Mouse (Mus musculus) B cell, adult (primary cell): ENCODE measurements around the gene Zfp113. TPM values are rescaled to one million over a fixed set of nuclear protein-coding genes. Genes with fewer than 3 reads are reported as not detected.

Experiments
- total RNA-seq: library from RNA; stranded (reverse); gene quantifications from 4 replicates; pipeline ENCODE4 v1.2.4, GENCODE M21; 2023; ENCODE audit not compliant: inconsistent age

Gene Zfp113
- total RNA-seq: 8.8 to 11.8 TPM (median 10.7 TPM) in 4 replicates

DNA sequence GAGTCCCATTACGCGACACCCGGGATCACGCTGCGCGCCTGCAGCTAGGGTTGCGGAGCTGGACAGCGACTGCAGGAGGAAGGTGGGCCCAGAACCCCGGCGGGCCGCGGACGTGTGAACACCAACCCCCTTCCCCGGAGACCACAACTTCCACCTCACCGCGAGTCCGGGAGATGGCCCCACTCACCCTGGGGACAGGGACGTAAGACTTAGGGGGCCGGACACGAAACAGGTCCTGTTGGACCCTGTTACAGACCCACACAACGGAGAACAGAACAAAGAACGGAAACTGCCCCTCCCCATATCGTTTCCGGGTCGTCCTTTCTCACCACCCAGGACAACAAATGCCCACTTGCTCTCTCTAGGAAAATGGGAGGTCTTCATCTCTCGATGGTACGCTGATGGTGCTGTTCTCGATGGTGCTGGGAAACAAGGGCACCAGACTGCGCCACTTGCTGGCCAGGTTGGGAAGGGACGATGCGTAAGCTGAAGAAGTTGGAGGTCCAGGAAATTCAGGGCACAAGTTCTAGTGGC is at the start of gene Zfp113:
Gene Zfp113, minus strand, starts transcription at position 302 of the 534 bp plus-strand sequence.

GRCm38 (mm10) chr5:138193771-138194727 is 38.5 kb upstream of the Zfp113 start, which contains the start of gene Mblac1:
TSS of gene Mblac1 (plus strand) at chr5:138194314.

DNA sequence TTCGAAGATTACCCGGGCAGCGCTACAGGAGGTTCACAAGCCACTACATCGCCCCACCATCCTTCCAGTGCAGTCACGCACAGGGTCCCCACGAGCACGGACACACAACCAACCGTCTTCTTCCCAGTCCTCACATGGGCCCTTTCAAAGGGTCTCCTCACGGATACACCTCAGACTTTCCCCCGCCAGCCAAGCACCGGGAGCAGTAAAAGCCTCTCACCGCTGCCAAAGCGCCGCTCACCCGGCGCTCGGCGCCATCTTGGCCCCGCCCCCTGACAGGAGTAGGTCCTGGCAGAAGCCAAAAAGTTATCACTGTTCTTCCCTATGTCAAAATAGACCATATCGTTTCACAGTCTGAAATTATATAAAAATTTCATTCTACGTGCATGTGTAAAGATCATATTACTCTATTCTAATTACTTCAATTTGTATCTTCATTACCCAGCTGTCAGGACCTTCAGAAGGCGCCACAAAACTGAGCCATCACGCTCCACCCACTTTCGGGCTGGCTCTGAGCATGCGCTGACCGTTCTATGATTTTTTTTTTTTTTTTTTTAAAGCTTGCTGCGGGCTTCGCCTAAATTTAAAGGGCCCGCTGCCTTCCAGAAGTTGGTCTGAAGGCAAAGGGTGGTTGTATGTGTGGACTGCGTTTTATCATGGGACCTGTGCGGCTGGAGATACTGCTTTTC is 31.6 kb upstream of the Zfp113 start, which contains the start of the genes Taf6 and Cnpy4:
Gene Taf6, minus strand, starts transcription at position 502 of the 689 bp plus-strand sequence.
Gene Cnpy4, plus strand, starts transcription at position 536 of the 689 bp plus-strand sequence.

DNA sequence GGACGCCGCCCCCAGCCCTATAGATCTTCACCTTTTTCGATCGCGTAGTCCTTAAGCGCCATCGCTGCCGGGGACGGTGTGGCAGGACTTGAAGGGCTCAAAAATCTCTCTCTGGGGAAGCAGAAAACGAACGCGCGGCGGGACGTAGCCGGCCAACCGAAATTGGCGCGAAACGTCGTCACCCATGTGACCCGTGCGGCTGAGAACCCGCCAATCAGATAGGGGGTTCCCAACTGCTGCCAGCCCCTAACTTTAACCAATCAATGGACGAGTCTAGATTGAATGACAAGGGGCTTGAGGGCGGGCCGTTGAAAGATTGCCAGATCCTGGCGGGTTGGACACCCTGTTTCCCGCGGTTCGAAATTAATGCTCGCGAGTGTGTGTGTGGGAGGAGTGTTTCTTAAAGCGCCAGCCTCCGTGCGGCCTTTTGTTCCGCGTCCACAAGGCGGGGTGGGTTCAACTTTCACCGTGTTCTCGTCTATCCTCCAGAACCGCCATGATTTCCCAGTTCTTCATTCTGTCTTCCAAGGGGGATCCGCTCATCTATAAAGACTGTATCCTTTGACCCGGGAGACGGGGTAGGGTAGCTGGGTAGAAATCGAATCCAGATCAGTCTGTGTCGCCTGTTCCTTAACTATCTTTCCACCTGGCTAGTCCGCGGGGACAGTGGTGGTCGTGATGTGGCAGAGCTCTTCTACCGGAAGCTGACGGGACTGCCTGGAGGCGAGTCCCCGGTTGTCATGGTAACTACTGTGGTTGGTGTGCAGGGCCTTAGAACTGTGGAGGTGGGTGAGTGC is 16.3 kb upstream of the Zfp113 start, which contains the start of the genes Ap4m1 and Mcm7:
Gene Ap4m1, plus strand, starts transcription at position 308 of the 797 bp plus-strand sequence.
Gene Mcm7, minus strand, starts transcription at position 728 of the 797 bp plus-strand sequence.

DNA sequence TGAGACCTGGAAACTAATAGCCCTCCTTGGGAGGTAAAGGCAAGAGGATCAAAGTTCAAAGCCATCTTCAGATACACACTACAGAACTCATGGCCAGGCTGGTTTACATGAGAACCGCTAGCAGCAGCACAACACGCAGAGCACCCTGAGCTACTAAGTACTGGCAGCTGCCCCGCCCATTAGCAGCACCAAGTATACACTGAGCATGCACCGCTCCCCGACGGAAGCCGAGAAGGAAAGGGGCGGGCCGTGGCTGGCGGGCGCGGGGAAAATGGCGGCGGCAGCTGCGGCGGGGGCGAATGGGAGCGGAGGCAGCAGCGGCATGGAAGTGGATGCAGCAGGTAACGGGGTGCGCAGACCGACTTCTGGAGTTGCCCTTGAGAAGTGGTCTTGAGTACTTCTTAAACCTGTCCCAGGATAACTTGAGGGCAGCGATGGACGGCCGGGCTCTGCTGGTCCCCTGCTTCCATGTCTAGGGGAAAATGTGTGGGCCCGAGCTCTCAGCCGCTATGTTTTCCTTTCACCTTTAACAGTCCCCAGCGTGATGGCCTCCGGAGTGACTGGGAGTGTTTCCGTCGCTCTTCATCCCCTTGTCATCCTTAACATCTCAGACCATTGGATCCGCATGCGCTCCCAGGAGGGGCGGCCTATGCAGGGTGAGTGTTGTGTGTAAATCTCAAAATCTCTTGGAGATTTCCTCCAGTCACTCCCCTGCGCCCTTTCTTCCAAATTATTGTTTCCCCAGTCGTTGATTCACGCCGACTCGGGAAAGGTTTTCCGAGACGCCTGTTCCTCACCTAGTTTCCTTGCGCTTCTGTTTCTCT is 5.5 kb upstream of the Zfp113 start, which contains the start of gene Cops6:
Gene Cops6, plus strand, starts transcription at position 230 of the 824 bp plus-strand sequence.

DNA sequence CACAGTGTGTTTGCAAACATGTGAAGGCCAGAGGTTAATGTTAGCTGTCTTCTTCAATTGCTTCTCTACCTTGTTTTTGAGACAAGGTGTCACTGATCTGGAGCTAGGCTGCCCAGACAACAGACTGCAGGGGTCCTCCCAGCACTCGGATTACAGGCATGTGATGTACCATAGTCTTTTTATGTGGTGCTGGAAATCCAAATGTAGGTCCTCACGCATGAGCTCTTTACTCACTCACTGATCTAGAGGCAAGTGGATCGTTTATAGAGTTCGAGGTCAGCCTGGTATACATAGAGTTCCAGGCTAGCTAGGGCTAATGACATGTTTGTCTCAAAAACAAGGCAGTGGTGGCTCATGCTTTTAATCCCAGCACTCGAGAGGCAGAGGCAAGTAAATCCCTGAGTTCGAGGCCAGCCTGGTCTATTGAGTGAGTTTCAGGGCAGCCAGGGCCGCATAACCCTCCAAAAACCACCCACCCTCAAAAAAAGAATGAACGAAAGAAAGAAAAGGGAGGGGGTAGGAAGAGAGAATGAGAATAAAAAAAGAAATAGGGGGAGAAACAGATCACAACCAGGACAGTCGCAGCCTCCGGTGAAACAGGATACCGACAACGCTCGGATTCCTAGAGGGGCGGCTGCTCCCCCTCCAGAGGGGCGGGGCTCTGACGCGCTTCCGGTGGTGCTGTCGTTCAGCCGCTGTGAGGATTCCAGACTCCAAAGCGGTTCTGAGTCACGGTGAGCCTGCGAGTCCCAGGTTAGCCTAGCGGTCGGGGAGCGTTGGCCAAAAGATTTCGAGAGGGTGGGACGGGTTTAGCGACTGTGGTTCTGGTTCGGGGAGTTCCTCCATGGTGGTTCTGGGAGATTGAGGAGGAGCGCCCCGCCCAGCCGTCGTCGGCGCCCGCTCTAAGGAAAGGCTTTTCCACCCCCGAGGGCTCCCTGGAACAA is 39.0 kb downstream of the Zfp113 start, which contains the start of gene Zscan21:
Gene Zscan21, plus strand, starts transcription at position 649 of the 944 bp plus-strand sequence.

Other genes with a start within 250 kb of the Zfp113 start
- gene Cyp3a13, start 234.1 kb downstream of the Zfp113 start, total RNA-seq: not detected in 4 replicates
- not detected in 4 replicates for gene Gjc3, start 192.6 kb downstream of the Zfp113 start, total RNA-seq
- not detected in 4 replicates for gene Azgp1, start 174.2 kb downstream of the Zfp113 start, total RNA-seq
- not detected in 4 replicates for gene Smok3a, start 134.5 kb downstream of the Zfp113 start, total RNA-seq
- not detected in 4 replicates for gene Smok3b, start 134.3 kb downstream of the Zfp113 start, total RNA-seq
- not detected in 4 replicates for gene Smok3c, start 102.5 kb downstream of the Zfp113 start, total RNA-seq
- gene Zkscan1, start 70.7 kb downstream of the Zfp113 start, total RNA-seq: 15.6 to 18.0 TPM (median 17.9 TPM) in 4 replicates
- 8.6 to 10.5 TPM (median 9.9 TPM) in 4 replicates for gene Zscan21, start 38.8 kb downstream of the Zfp113 start, total RNA-seq
- 50.0 to 62.1 TPM (median 51.4 TPM) in 4 replicates for gene Cops6, start 5.3 kb upstream of the Zfp113 start, total RNA-seq
- gene Ap4m1, start 16.3 kb upstream of the Zfp113 start, total RNA-seq: 34.6 to 44.5 TPM (median 37.7 TPM) in 4 replicates
- 55.9 to 62.7 TPM (median 57.4 TPM) in 4 replicates for gene Mcm7, start 16.7 kb upstream of the Zfp113 start, total RNA-seq
- 31.7 to 37.3 TPM (median 32.3 TPM) in 4 replicates for gene Taf6, start 31.7 kb upstream of the Zfp113 start, total RNA-seq
- 13.7 to 21.1 TPM (median 17.0 TPM) in 4 replicates for gene Cnpy4, start 31.7 kb upstream of the Zfp113 start, total RNA-seq
- 1.1 to 1.7 TPM (median 1.6 TPM) in 3 of 4 replicates, not detected in the other for gene Mblac1, start 38.6 kb upstream of the Zfp113 start, total RNA-seq
- gene Nxpe5, start 70.2 kb upstream of the Zfp113 start, total RNA-seq: not detected in 4 replicates
- 31.8 to 44.5 TPM (median 38.9 TPM) in 4 replicates for gene Lamtor4, start 99.7 kb upstream of the Zfp113 start, total RNA-seq
- gene BC037034, start 108.3 kb upstream of the Zfp113 start, total RNA-seq: 54.8 to 62.4 TPM (median 56.6 TPM) in 4 replicates
- not detected in 4 replicates for gene Gal3st4, start 117.1 kb upstream of the Zfp113 start, total RNA-seq
- gene Gm43720, start 124.2 kb upstream of the Zfp113 start, total RNA-seq: not detected in 4 replicates
- gene Gpc2, start 124.3 kb upstream of the Zfp113 start, total RNA-seq: 1.5 to 2.6 TPM (median 2.2 TPM) in 4 replicates
- 0.74 TPM in 1 of 4 replicates, not detected in the others for gene Stag3, start 124.5 kb upstream of the Zfp113 start, total RNA-seq
- 0.48 TPM in 2 of 4 replicates, not detected in the others for gene Pvrig, start 186.2 kb upstream of the Zfp113 start, total RNA-seq